Mouse (Mus musculus): ENCODE results near the gene Gpr107.
A peak's percentile ranks its signal among the peaks of the same experiment; 100 is the strongest.

The Gpr107 gene

DNA sequence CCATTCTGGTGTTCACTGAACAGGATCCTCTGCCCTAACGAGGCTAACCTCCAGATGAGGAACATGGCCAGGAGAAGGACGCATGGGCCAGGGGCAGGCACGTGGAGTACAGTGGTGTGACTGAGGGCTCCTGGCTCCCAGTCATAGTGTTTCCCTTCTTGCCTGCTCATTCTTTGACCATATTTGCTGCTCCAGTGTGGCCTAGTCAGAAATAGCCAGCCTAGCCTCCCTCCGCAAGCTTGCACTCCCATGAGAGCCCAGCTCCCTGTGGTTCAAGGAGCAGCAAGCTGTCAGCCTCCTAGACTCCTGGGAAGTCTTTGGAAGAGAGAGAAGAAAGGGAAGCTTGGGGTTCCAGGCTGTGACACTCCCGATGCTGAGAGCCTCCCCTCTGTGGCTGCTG, 52.6 kb downstream of the Gpr107 start:
- no peak for DNase-seq

DNA sequence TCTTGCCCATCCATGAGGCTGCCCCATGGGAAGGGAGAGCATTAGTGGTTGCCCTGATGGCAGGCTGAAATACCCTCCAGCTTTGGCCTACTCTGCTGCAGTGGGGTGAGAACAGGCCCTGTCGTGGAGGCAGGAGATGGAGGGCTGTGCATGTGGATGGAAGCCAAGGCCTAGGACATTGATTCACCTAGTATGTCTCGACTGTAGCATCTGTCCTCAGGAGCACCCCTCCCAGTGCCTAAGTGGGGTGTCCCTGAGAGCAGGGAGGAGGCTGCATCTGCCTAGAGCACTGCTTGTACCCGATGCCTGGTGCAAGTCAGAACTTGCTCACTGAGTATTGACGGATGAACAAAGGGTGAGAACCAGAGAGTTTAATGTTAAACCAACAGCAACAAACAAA, 54.1 kb downstream of the Gpr107 start:
- DNase-seq, result no peak

DNA sequence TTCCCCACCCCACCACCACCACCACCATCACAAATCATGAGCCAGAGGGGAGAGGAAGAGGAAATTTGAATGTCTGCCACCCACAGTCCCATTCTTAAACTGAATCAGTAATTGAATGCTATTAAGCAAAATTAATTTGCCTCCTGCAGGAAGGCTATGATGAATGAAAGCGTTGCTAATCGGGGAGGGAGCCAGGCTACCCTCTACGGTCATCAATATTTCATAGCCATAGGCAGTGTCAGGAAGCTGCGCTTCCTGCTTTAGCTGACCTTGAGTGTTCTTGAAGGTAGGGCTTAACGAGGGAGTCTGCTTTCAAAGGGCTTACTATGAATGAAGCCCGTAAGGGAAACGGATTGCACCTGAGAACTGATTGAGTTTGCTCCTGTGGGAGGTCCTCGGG, 54.8 kb downstream of the Gpr107 start:
- no peak for DNase-seq

DNA sequence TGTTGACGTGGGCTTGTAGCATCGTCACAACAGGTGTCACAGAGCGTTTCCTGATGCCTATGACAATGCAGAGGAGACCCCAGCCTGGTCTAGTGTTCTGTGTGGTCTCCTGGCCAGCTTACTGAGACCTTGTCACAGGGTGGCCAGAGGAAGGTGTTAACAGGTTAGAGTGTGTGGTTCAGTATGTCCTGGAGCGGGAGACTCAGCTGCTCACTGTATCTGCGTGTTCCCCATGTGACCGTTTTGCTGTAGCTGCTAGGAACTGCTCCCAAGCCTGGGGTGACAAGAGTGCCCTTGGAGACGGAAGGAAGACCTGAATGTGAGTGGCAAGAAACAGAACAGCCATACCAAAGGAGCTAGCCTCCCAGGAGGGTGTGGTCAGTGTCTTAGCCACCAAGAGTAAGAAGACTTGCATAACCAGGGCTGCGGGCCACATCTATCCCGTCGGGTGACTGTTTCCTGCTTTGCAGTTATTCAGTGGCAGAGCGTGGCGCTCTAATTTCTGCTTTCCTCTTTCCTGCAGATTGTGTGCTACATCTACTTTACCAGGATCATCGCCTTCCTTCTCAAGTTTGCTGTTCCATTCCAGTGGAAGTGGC, 56.5 kb downstream of the Gpr107 start:
- DNase-seq, result no peak

DNA sequence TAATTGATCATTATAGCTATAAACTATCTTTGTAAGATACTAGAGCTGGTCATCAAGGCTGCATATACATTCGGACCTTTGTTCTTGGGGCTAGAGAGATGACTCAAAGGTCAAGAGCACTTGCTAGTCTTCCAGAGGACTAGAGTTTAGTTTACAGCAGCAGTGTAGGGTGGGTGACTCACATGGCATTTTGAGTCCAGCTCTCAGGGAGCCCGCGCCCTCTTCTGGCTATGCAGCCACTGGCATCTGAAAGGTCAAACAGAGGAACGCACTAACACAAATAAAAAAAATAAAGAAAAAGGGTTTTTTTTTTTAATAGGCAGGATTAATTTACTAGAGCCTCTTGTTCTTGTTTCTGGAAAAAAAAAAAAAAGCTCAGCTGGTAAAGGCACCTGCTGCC, 57.4 kb downstream of the Gpr107 start:
- no peak for DNase-seq

DNA sequence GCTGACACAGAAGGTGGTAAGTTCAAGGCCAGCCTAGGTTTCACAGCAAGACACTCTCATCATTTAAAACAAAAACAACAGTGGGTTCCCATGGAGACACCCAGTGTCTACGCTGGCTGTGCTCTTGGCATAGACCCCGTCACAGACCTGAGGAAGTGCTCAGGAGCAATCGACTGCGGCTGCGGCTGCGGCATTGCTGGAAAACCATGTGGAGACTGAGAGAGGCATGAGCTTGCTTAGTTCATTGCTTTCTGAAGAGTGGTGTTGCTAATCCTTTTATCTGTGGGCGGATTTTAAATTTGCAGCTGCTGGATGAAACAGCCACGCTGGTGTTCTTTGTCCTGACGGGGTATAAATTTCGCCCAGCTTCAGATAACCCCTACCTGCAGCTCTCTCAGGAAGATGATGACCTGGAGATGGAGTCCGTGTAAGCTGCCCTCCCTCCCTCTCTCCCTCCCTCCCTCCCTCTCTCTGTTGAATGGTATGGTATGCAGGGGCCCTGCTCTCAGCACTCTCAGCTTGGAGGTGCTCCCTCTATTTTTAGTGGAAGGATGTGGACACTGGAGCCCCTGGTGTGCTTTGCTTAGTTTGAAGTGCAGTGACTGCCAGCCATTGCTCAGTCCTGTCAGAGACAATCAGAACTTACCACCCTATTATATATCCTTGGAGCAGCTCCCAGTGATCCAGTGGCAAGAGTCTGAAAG, 58.2 kb downstream of the Gpr107 start:
- no peak for DNase-seq

DNA sequence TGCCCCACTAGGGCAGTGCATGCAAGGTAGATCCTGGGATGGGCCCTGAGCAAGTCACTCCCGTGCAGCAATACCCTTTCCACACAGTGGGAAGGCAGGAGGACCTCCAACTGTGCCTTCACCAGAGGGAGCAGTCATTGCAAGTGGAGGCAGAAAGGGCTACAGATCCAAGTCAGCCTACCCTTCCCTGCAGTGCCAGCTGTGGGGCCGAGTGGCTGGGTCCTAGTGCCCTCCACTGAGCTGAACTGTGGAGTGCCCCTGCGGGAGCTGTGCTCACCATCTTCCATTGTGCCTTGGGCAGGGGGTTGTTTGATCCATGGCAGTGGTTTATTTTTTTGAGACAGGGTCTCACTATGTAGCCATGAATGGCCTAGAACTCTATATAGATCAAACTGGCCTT, 59.1 kb downstream of the Gpr107 start:
- DNase-seq, result no peak

DNA sequence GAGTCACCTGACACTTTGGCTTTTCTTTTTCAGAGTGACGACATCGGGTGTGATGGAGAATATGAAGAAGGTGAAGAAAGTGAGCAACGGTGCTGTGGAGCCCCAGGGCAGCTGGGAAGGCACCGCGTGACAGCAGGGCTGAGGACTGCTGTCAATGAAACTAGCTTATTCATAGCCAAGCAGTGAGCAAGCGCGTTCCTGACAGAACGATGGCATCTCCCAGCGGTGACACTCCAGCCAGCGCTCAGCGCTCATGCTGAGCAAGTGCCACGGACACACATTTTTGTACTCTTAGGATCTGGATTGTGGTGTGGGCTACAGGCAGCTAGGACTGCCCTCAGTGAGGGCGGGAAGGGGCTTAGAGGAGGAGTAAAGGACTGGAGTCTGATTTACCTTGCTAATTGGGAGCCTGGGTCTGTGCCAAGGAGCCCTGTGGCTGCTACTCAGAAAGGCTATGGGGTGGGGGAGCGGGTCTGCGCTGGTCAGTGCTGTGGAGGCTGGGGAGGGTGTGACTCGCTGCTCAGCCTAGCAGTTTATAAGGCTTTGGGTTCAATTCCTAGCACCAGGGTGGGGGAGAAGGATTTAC, 62.2 kb downstream of the Gpr107 start:
- no peak for DNase-seq

DNA sequence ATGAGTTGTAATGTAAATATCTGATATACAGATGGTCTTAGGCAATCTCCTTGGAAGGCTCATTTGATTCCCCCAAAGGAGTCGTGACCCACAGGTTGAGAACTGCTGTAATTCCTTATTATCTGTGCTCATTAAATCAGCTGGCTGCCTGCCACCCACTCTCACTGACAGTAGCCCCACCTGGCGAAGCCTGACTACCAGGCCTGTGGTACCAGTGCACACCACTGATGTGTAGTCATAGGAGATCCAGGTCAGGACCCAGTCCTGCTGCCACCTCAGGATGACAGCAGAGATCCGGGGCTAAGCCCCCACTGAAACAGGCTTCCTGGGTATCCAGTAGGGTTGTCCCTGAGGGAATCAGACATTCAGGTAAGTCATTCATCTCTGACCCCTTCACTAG, 66.5 kb downstream of the Gpr107 start:
- no peak for DNase-seq

DNA sequence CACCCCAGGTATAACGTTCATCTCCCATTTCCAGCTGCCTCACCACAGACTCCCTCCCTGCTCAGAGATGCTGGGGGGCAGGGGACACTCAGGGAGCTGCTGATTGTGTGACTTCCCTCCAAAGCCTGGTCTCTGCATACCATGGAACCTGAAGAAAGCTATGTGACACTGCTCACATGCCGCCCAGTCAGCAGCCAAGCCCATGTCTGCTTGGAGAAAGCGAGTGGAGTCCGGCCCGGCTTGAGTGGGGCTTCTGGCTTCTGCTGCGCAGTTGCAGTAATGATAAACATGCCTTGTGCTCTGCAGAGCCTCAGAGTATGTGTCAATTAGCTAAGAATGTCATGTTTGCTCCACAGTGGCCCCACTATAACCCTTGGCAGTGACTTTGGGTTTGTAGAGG, 67.4 kb downstream of the Gpr107 start:
- DNase-seq, result no peak

DNA sequence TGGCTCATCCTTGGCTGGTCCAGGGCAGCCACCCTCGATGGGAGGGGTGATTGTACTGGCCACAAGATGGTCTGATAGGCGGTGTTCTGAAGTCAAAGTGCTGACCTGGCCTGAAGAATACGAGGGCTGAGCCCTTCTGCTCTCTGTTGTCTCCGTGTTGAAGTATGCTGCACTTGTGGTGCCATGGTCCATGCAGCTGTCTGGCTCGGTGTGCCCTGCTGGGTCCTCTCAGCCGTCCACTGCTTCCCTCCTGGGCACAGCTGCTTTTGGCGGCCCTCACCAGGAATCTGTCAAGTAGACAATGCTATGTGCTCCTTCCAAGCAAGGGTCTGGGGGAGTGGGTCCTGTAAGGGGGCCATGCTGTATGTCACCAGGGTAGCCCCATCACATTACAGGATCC, 68.7 kb downstream of the Gpr107 start:
- DNase-seq, result no peak

DNA sequence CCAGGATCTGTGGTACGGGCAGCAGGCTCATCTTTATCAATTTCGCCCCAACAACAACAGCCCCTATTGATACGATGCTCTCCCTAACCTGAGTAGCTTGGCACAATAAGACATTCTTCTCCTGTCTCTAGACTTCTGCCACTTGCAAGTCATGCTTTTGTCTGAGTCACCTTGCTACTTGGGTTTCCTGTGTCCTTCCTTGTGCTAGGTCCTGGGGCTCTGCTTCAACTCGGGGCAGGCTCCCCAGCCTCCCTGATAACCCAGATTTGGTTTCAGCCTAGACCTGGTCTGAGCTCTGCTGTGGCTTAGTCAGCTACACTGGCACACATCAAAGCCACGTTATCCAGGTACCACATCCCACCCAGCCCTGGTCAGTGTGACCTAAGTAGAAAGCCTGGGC, 69.5 kb downstream of the Gpr107 start:
- no peak for DNase-seq

DNA sequence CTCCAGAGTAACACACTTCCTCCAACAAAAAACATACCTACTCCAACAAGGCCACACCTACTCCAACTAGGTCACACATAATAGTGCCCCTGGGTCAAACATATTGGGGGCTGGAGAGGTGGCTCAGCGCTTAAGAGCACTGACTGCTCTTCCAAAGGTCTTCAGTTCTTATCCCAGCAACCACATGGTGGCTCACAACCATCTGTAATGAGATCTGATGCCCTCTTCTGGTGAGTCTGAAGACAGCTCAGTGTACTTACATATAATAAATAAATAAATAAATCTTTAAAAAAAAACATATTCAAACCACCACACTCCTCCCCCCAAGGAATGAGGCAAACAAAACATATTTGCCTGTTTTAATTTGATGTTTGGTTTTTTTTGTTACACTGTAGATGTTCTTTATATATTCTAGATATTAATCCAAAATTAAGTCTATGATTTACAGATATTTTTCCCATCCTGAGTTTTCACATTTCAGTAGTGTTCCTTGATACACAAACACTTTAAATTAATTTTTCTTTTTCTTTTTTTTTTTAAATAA, 76.7 kb downstream of the Gpr107 start:
- peak; percentile 28 for DNase-seq

DNA sequence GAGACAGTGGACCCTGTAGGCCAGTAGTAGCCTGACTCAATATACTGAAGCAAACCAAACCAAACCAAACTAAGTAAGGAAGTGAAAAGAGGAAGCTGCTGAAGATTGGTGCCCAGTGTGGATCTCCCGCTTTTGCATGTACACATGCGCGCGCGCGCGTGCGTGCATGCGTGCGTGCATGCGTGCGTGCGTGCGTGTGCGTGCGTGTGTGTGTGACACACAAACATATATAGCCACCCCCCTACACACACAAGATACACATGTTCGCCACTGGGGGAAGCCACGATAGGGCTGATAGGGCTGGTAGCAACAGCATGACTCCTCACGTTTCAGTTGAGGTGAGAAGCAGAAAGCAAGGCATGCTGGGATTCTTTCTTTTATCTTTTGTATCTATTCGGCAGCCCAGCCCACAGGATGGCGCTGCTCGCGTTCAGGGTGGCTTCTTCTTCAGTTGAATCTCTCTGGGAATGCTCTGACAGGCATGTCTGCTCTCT, 87.1 kb downstream of the Gpr107 start:
- DNase-seq, result peak; percentile 50

DNA sequence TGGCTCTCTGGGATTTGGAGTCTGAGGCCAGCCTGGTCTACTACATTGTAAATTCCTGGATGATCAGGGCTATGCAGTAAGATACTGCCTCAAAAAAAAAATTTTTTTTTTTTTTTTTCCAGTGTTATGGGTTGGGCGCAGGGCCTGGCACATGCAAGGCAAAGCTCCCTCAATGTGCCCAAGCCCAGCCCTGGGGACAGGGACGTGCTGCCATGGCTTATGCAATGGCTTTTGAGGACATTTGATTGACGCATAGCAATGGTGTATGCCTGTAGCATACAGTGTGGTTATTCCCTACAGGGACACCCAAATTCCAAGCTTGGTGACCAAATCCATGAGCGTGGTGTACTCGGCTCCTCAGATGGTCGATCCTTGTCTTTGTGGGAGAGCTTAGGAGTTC, 87.7 kb downstream of the Gpr107 start:
- no peak for DNase-seq

DNA sequence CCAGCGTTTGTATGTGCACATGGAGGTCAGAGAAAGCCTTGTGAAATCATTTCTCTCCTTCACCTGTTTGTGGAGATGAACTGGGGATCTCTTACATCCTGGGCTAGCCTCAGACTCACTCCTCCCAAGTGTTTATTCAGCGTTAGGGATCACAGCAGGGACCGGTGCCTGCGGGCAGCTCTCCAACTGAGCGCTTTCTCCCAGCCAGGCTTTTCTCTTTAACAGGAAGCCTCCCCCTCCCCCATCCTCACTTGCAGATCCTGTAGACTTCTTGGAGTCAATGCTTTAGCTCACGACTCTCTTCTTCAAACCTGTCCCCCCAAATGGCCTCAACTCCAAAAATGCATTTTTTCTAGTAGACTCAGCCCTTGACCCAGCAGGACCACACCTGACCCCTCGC, 89.5 kb downstream of the Gpr107 start:
- no peak for DNase-seq

DNA sequence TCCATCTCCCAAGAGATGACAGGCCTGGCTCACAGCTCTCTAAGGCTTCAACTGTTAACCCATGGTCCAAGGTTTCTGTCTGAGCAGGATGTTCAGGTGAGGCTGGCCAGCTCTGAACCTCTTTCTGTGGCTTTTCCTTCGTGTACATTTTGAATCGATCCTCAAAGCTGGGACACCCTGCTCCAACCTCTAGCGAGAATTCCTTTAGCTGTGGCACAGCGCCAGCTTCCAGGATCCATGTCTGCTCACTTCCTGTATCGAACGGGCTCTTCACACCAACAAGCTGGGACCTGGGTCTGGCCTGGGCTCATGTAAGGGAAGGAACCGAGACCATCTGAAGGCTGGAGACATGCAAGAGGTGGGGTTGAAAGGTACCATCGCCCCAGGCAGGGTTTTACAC, 92.1 kb downstream of the Gpr107 start:
- DNase-seq, result no peak

DNA sequence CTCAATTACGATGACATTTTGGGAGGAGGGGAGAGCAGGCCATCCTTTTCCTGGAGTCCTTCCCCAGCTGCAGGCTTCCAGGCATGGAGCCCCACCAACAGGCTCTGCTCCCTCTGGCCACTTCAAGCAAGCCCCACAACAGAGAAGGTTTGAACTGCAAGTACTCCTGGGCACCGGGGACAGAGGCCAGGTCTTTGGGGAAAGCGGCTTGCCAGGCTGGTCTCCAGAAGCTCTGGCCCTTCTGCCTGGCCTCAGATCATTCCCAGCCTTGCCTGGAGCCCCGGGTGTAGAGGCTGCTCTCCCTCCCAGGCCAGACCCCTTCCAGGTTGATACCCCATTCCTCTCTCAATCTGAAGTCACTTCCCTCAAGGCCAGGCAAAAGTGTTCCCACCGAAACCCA, 92.9 kb downstream of the Gpr107 start:
- no peak for DNase-seq

DNA sequence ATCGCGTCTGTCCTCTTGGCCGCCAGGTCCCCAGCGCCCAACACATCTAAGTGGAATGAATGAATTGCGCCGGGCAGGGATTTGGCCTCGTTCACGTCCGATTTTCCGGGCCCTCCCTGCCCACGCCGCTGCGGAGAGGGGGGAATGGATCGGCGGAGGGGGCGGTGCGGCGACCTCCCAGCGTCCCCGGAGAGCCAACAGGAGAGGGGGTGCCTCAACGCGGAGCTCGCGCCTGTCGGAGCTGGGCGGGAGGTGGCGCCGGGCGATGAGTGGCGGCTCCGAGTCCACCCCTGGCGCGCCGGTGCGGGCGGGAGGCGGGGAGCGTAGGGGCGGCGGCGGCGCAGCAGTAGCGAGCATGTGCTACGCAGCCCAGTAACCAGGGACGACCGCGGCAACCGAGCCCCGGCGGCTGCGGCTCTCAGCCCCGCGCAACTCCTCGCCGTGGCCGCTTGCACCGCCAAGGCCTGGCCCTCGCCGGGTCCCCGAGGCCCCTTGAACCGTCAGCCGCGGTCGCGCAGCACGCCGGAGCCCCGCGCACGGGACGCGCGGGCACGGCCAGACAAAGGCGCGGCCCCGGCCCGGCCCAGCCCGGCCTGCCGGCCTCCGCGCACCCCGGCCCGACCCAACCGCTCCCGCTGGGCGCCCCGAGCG, 93.5 kb downstream of the Gpr107 start, which contains the start of gene Ncs1:
Gene Ncs1 (plus strand): TSS at position 333 of the 651 bp plus-strand sequence.
- DNase-seq, result peak; percentile 60

DNA sequence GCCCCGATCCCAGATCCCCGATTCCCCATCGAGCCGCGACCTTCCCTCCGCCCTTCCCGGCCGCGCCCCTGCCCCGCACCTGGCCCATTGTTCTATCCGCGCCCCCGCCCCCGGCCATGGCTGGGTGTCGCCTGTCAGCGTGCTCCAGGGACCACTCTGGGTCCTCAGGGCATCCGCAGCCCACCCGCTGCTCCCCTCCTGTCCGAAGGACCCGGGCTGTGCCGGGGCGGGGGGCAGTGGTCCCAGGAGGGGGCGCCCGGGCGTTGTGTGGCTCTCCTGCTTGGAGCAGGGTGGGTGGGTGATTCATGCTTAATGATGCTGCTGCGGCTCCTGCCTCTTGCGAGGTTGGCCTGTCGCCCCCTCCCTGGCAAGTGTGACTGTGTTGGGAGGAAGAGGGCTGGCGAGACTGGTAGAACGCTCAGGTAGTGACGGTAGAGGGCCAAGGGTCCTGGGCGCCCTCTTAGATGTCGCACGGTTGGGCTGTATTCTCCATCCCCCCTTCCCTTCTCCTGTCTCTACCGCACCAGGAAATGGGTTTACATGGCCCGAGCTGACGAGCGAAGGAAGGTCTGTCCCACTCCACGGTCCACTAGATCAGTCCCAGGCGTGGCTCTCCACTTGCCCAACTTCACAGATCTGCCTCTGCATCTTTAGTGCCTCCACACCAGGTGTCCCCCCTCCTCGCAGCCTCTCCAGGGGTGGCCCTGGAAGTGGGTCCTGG, 94.3 kb downstream of the Gpr107 start:
- no peak for DNase-seq

DNA sequence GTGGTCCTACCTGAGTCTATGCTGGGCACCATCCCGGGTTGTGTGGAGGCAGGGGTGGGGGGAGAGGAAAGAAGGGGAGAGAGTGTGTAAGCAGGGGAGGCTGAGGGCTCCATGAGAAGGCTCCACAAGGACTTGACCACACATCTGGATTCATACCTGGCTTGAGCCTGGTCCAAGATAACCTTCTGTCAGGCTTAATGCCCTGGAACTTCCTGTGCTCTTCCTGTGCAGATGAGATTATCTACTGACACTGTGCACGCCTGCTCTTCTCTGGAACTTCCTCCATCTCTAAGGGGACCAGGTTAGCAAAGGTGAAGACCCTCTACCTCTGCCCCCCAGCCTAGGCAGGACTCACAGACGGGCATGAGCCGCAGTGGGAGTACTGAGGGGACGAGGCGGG, 96.7 kb downstream of the Gpr107 start:
- DNase-seq, result no peak

DNA sequence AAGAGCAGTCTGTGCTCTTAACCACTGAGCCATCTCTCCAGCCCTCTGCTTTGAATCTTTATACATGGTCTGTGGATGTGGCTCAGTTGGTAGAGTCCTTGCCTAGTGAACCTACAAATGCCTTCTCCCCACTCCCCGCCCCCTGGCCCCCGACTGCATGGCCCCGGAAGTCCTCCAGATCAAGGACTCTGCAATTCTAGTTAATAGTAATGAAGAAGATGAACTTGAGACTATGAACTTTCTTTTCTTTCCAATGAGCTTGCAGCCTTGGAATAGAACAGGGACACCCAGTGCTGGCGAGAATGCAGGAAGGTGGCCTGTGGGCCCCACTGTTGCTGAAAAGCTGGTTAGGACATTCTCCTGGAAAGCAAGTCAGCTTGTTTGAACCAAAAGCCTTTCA, 100.1 kb downstream of the Gpr107 start:
- peak; percentile 88 for DNase-seq

DNA sequence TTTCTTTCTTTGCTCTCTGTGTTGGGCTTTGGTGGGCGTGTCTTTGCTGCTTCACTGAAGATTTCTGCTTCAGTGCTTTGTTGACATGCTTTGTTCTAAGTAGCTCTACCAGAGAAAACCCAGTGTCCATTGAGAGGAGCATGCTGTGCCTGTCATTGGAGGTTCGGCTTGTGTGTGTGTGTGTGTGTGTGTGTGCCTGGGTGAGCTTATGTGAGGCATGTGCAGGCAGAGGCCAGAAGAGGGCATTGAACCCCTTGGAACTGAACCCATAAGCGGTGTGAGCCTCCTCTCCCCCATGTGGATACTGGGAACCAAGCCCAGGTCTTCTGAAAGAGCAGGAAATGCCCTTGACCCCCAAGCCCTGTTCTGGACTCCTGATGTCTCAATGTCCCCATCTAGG, 101.3 kb downstream of the Gpr107 start:
- peak; percentile 74 for DNase-seq
